Mouse (Mus musculus) right cerebral cortex, postnatal 14 days (tissue): ENCODE results near the gene Btbd11.

Source experiments
- DNase-seq: peaks from one replicate; pipeline ENCODE4 v3.0.0; 2022

Btbd11 gene

DNA sequence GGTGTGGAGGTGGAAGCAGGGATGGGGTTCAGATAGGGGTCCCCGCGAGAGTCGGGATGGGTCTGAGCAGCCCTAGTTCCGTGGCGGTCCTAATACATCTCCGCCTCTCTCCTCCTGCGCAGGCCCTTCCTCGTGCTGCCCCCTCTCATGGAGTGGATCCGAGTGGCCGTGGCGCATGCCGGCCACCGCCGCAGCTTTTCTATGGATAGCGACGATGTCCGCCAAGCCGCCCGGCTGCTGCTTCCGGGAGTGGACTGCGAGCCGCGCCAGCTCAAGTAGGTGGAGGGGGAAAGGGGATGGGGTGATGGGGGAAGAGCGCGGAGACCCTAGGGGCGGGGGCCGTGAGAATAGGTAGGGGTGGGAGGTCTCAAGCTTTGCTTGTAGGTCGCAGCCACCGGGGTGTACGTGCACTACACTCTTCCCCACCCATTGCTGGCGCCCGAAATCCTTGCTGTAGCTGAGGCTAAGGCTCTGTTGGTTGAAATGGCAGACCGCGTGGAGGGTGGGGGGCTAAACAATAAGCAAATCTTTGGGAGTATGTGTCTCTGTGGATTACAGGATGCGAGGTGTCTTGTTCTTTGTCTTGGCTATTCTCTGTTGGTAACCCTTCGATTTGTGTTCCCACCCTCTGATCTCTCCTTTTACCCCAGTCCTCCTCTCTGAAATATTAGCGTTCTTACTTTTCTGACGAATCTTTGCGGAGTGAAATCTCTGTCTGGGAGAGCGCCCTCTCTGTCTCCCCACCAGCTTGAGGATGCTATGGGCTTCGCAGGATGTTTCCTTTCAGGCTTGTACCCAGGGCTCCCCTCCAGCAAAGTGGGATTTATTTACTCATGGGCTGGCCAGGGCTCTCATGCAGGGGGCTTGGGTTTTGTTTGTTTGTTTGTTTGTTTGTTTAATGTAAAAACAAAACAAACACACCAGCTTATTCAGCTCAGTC, 212.3 kb downstream of the Btbd11 start:
- DNase-seq, result peak; percentile 14

DNA sequence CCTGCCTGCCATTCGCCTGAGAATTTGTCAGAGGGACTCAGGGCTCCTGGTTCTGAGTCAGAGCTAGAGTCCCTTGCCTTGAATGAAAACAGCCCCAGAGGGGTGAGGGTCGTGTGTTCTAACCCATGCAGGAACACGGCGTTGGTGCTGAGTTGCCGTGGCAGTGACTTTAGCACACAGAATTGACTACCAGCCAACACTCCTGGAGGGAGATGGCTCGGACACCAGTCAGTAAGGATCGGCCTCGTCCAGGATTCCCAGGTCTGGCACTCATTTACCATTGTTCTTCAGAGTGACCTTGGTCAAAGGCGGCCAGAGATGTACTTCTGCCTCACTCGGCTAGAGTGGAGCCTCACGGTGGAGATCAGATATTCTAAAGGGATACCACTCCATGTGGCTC, 215.9 kb downstream of the Btbd11 start:
- DNase-seq, result no peak

DNA sequence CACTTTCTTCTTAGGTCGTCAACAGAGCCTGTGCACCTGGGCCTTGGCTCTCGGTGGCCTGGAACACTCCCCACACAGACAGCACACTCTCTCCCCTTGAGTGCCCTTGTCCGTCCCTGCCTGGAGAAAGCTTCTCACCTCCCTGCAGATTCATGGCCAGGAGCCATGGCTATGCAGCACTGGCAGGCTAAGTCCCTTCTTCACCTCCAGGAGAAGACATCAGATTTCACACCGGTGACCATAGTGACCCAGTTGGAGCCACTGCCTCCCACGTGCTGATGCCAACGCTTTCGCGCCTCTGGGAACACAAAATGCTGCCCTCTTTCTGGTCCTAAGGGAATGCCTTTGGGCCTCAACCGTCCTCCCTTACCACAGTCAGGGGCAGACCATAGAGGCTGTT, 217.9 kb downstream of the Btbd11 start:
- no peak for DNase-seq

DNA sequence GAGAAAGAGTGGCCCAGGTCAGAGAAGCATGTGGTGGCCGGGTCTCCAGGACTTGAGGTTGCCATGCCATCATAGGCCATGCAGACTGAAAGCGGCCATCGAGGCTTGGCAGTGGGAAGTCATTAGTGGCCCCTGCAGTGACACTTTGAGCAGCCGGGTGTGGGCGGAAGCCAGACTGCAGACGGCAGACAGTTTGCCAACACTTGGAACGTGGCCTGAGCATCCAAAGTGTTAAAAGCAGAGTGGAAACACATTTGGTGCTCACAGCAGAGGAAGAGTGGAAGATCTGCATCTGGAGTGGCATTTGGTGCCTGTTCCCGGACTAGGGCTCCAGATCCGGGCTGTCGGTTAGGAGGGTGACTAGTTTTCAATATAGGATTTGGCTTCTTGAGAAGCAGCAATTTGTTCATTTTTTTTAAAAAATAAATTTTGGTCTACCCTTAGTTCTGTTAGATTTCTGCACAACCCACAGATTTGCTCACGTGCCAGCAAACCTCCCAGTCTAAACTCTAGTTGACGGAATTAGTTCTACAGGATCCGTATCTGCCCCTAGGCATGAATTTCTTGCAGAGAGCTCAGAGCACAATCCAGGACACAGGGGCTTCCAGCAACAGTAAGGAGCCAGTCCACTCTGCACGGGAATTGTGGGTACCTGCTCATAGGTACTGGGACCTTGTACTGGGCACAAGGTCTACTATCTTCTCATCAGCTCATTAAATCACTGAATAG, 222.1 kb downstream of the Btbd11 start:
- DNase-seq, result peak; percentile 75

DNA sequence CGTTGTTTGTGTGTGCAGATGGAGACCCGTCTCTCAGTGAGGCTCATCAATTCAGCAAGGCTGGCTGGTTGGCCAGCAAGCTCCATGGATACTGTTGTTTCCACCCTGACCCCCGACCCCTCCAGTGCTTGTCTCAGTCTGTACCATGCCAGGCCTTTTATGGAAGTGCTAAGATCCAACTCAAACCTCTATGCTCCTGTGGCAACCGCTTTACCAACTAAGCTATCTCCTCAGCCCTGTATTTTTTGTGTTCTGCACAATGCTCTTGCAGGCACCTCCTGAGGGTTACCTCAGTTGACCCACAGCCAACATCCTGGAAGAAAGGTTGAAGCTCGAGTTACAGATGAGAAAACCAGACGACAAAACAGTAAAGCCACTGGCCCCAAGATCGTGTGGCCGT, 230.5 kb downstream of the Btbd11 start:
- no peak for DNase-seq

DNA sequence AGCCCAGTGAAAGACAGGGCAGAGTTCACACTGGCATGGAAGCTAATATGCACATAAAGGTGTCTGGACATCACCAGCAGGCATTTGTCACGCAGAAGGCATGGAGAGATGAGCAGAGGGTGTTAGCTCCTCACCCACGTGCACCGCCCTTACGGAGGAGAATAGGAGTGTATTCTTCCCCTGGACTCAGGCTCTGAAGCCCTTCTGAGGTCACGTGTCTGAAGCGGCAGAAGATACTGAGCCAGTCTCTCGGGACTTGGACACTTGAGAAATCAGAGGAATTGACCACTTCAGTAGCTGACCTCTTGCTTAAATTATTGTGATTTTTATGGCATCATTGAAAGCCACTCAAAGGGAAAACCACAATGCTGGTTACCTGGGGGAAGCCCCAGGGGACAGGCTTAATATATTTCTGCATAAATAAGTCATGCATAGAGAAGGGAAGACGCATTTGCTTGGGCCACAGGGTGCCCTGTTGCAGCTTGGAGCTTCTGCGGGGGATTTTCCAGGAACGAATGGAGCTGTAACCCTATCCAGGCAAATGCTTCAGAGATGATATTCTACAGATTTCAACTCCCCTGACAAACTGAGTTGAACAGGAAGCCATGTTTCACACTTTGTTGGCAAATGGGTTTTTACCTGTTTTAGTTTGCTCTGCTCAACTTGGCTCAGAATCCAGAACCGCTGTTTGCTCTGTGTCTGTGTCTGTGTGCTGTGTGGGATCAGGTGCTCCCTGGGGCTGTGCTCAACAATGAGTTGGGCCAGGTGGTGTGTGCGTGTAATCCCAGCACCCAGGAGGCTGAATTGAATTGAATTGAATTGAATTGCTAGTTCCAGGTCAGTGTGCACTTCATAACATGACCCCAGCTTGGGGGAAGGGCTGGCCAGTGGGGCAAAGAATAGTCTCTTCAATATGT, 231.1 kb downstream of the Btbd11 start:
- no peak for DNase-seq

DNA sequence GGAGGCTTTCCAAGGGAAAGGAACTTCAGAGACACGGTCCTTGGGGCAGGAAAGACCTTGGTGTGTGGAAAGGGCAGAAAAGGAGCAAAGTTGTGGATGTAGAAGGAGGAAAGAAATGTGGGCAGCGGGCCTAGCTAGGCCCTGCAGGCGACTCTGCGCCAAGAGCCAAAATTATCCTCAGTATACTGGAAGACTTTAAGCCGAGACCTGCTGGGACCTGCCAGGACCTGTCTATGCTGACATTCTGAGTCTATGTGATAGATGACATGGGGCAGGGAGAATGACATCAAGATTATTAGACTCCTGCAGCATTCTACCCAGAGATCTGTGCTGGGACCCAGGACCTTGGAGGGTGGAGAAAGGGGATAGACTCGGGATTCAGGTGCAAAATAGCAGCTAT, 234.5 kb downstream of the Btbd11 start:
- DNase-seq, result no peak

DNA sequence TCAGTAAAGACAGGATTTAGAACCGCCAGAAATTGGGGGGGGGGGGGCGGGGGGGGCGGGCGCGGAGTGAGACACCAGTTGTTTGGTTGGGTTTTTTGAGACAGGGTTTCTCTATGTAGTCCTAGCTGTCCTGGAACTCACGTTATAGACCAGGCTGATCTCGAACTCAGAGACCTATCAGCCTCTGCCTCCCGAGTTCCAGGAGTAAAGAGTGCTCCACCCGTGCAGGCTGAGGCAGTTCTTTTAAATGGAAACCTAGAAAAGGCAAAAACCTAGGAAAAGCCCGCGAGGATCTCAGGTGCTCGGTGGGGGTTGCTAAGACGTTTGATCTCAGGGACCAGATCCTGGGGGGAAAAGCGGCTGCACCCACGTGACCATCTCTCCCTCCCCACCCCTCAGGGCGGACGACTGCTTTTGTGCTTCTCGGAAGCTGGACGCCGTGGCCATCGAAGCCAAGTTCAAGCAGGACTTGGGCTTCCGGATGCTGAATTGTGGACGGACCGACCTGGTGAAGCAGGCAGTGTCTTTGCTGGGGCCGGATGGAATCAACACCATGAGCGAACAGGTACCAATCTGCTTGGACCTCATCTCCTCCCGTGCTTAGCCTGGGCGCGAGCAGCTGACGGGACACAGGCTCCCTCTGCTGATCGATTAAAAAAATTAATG, 238.0 kb downstream of the Btbd11 start:
- DNase-seq, result peak; percentile 34

DNA sequence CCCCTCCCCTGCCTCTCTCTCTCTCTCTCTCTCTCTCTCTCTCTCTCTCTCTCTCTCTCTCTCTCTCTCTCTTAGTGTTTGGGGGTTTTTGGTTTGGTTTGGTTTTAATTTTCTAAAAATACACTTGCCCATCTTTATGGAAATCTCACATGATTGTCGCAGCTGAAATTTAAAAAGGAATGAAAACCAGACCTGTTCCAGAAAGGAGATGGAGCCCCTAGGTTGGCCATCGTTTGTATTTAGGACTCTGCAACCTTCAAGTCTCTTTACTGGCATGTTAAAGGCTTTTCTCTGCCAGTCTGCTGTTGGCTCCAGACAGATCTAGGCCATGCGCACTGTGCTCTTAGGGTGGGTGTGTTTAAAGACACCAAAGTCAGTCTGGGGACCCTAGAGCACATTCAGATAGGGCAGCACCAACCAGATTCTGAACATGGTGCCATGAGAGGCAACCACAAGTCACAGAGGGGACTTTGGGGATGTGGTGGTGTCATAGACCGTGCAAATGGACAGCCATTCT, 238.6 kb downstream of the Btbd11 start:
- DNase-seq, result no peak

DNA sequence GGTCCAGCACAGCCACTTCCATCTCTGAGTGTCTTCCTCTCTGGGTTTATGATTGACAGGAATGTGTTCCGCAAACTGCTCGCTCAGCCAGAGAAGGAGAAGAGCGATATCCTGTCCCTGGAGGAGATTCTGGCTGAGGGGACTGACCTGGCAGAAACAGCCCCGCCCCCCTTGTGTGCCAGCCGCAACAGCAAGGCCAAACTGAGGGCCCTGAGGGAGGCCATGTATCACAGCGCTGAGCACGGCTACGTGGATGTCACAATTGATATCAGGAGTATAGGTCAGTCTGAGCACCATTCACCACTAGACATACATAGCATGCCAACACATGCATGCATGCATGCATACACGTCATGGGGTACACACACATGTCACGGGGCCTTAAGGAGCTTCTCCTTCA, 245.4 kb downstream of the Btbd11 start:
- DNase-seq, result no peak

DNA sequence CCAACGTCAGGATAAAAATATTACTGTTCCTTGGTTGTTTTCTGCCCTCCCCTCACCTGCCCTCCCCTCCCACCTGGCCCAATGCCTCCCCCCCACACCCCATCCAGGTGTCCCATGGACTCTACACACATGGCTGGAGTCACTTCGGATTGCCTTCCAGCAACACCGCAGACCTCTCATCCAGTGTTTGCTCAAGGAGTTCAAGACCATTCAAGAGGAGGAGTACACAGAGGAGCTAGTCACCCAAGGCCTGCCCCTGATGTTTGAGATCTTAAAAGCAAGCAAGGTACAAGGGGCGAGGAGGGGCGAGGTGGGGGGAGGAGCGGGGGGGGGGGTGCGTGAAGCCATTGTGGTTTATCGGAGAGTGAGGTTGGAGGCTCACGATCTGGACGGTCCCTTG, 247.0 kb downstream of the Btbd11 start:
- no peak for DNase-seq

DNA sequence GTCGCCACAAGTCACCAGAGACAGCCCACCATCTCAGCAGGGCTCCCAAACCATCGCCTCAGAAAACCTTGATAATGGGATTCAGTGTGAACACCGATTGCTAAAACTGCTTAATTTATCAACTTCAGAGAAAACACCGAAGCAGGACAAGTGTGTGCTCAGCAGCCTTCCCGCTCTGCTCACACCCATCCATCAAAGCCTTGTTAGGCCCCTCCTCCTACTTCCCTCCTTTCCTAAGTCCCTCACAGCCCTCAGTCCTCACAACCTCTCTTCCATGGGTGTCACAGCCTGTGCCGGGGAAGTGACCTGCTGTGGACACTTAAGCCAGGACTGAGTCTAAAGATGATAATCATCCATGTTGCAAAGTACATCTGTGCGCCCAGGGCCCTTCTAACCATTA, 251.0 kb downstream of the Btbd11 start:
- no peak for DNase-seq

DNA sequence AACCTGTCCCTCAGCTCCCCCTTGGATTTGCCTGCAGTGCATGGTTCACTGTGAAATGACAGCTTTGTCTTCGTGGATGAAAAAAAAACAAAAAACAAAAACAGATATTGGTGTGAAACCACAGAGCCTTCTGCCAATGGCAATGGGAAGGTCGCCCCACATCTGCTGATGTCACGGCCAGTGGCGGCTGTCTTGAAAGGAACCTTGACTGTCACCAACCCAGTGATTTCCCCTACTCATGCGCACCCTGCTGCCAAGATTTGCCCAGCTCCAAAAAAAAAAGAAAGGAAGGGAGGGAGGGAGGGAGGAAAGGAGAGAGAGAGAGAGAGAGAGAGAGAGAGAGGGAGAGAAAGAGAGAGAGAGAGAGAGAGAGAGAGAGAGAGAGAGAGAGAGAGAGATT, 251.5 kb downstream of the Btbd11 start:
- DNase-seq, result no peak

DNA sequence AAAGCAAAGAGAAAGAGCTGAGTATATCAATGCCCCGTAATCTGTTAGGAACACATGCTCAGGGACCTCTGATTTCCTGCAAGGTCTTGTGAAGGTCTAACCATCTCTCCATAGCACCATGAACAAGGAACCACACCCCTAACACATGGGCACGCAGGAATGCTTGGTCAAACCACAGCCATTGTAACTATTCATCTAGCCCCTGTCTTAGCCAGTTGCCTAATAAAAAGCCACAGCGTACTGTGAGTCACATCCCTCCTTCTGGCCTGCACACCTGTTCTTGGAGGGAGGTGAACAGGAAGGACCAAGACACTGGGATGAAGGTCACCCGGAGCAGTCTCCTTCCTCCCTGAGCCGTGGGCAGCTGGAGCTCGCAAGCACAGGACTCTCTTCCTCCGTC, 253.0 kb downstream of the Btbd11 start:
- no peak for DNase-seq

DNA sequence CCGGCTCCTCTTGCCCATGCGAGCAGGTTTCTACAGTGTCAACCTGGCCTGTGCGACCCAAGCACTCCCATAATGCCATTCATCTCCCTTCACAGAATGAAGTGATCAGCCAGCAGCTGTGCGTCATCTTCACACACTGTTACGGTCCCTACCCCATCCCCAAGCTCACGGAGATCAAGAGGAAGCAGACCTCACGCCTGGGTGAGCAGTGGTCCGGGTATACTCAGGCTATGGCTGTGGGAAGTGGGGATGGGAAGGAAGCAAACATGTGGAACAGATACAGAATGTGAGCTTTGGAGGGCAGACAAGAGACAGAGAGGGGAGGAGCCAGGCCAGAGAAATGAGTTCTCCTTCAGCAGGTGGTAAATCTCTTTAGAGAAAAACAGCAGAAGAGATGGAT, 253.8 kb downstream of the Btbd11 start:
- DNase-seq, result no peak

DNA sequence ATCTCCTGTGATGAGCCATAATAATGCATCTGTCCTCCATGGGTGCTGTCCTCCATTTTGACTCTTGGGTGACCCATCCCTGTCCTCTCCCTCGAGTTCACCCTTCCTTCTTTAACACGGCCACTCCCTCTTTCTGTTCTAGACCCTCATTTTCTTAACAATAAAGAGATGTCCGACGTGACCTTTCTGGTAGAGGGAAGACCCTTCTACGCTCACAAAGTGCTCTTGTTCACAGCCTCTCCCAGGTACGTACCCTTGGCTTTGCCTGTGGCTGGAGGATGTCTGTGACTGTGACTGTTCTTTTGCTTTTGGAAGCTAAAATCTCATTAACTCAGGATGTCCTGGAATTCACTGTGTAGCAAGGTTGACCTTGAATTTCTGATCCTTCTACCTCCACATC, 258.7 kb downstream of the Btbd11 start:
- no peak for DNase-seq

DNA sequence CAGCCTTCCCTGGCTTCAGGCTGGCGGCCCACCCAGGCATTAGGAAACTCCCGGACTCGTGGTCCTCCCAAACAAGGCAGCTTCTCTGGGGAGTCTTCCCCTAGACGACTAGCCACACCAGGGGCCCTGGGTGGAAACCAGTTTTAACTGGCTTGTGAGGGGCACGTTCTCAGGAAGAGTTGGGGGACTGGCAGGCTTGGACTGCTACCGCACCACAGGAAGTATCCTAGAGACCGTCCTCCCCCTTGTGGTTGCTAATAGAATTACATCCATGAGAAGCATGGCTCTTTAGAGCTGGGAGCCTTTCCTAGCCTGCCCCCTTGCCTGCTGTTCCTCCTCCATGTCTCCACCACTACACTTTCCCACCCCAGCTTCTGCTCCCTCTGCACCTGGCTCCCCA, 265.1 kb downstream of the Btbd11 start:
- peak; percentile 31 for DNase-seq

DNA sequence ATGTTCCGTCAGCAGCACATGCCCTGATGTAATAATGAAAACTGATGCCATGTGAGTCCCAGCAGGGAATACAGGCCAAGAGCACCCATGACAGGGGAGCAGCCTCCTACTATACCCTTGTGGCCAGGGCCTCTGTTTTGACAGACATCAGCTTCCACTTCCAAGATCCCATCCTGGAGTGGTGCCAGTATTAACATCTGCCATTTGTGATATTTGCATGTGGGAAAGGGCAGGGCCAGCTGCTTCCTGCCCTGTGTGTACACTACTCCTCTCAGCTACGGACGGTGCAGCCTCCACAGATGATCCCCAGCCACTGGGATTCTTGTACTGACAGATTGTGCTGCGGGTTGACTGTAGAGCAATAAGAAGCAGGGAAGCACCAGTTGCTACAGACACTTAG, 269.3 kb downstream of the Btbd11 start:
- DNase-seq, result no peak

DNA sequence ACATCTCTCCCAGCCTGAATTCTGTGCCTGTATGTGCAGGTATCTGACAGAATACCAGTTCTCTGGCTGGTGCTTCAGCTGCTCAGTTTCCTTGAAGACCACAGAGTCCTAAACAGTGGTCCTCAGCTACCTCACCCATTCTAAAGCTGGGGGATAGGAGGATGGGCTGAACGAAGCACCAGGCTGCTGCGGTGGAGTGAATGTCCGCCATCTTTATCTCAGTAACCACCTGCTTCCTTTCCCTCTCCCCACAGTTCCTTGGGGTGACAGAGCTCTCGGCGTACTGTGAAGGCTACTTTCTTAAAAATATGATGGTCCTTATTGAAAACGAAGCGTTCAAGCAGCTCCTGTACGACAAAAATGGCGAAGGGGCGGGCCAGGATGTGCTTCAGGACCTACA, 271.3 kb downstream of the Btbd11 start:
- no peak for DNase-seq

DNA sequence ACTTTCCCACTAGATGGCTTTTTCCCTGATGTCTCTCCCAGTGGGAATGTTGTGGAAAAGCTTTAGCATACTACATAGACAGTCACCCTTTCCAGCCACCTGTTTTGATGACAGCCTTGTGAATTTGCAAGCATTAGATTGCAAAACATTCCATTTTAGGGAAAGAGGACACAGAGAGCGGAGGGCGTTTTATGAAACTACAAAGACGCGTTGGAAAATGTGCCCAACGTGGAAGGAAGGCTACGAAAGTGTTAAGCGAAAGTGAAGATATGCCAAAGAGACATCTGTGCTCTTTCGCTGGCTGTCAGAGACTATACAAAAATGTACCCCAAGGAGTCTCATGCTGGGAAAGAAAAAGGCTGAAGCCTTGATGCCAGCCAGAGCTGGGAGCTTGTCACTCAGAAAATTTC, 286.9 kb downstream of the Btbd11 start:
- DNase-seq, result no peak

DNA sequence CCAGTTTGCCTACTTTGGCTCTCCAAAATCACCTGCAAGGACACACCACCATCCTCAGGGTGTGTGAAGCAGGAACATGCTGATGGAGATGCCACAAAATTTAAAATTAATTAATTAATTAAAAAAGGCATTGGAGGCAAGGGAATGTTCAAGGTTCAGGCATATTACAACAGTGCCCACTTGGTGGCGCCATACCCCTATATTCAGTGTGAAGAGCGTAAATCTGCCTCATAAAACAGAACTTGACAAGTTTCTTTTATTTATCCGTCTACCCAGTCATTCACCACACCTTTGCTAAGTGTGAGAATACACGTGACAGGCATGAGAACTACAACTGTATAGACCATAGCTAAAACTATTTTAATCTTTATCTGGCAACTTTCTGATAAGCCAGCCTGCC, 292.0 kb downstream of the Btbd11 start:
- peak; percentile 62 for DNase-seq

DNA sequence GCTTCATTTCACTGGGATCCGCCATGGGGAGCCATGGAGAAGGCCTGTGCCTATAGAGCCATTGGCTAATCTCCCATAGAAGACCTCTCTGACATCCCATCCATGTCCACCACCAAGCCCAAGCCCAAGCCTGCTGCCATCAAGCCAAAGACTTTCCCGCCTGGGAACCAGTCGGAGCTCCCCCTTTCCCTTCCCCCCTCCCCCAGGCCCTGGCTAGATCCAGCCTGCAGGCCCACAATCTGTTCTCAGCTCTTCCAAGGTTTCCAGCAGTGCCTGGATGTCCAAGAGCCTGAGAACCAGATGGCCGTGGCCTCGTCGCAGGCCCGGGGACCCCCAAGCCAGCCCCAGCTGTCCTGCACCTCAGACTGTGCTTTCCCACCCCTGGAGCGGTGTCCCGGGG, 295.8 kb downstream of the Btbd11 start:
- DNase-seq, result no peak
